Mouse (Mus musculus) lung, postnatal 25 days (tissue): ENCODE measurements around the gene Magix.
A peak's percentile ranks its signal among the peaks of the same experiment; 100 is the strongest.
"Not testable (repeated sequence)": the region's sequence is repeated elsewhere in the genome, so short reads cannot be mapped to it uniquely, and the experiment has no call there.

ENCODE experiments used
- DNase-seq: peaks from one replicate; pipeline ENCODE4 v3.0.0; 2022; ENCODE audit warnings: low spot score

Magix gene

DNA sequence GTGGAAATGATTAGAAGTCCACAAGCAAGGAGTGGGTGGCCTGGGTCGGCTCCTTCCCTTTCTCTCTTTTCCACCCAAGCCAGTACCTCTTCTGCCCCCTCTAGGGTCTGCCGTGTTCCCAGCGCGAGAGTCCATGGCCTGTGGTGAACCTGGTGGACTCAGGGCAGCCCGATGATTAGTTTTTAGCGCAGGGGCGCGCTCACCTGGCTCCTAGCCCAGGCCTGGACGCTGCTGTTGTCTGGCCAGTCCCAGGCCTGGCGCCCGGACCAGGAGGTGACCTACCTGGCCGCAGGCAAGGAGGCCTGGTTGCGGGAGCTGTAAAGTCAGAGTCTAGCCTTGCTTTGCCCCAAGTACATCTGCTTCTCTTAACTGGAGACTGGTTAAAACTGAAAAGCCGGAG, at the start of gene Magix:
Gene Magix, minus strand, starts transcription at position 388 of the 400 bp plus-strand sequence.
- no peak for DNase-seq

DNA sequence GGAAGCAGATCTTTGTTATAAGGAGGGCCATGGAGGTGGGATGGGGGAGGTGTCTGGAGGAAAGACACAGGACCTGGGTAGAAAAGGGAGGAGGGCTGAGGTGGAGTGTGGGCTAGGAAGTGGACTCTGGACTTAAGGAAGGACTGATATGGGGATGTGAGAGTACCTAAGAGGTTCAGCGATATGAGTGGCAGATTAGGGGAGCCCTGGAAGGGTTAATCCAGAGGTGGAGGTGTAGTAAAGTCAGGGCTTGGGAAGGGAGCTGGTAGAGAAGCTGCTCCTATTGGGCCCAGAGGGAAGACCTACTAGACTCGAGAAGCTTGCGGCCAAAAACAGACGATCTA, 47.8 kb upstream of the Magix start:
- no peak for DNase-seq

DNA sequence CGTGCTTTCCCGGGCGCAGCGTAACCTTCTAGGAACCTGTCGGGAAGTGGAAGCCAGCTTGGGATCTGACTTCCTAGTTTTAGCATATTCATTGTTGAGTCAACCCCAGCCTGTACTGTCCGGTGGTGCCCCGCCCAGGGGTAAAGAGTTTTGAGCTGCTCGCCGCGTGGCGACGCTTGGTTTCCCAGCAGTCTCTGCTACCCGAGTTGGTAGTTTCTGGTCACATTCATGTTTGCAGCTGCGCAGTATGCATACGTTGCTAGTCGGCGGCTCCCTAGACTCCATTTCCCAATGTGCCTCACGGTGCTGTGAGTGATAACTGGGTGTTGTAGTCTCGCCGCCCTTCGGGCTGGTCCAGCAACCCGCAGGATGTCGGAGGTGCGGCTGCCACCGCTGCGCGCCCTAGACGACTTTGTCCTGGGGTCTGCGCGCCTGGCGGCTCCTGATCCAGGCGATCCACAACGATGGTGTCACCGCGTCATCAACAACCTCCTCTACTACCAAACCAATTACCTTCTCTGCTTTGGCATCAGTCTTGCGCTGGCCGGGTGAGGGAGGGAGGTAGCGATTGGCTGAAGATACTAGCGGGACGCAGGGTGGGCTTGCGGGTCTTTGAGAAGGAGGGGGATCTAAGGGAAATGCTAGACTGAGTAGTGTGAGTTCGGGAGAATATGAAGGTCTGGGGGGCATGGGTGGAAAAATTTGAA, 47.3 kb upstream of the Magix start, which contains the start of gene Praf2:
Gene Praf2, plus strand, starts transcription at position 225 of the 707 bp plus-strand sequence.
- peak; percentile 84 for DNase-seq

DNA sequence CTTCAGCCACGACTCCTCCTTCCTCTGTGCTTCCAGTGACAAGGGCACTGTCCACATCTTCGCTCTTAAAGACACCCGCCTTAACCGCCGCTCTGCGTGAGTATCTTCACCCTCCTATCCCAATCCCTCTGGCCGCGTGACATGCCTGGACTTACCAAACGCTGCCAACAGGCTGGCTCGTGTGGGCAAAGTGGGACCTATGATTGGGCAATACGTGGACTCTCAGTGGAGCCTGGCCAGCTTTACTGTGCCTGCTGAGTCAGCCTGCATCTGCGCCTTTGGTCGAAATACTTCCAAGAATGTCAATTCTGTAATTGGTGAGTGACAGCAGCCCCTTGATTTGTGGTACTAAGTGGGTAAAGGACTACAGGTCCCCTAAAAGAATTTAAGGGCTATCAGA, 46.1 kb upstream of the Magix start:
- no peak for DNase-seq

DNA sequence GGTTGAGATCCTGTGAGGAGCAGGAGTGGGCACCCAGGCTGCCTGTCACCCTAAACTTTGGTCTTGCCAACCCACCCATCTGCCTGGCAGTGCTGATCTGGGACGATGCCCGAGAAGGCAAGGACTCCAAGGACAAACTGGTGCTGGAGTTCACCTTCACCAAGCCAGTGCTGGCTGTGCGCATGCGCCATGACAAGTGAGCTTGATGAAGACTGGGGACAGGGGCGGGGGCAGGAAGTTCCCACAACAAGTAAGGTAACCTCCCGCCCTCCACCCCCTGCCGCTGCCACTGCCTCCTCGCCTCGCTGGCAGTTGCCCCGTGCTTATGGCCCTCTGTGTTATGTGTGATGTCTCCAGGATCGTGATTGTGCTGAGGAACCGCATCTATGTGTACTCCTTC, 44.8 kb upstream of the Magix start:
- DNase-seq, result no peak

DNA sequence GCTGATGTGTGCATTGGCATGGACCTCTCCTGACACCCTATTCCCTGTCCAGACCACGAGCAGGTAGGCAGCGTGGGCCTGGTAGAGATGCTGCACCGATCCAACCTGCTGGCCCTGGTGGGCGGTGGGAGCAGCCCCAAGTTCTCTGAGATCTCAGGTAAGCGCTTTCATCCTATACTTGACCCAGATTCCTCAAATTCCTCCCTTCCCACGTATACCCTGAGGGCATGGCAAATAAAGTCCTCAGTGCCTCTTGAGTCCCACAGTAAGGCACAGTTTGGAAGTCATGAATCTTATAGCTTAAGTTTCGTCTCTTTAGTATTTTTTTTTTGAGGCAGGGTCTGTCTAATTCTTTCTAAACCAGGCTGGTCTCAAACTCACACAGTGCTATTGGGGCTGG, 43.1 kb upstream of the Magix start:
- peak; percentile 22 for DNase-seq

DNA sequence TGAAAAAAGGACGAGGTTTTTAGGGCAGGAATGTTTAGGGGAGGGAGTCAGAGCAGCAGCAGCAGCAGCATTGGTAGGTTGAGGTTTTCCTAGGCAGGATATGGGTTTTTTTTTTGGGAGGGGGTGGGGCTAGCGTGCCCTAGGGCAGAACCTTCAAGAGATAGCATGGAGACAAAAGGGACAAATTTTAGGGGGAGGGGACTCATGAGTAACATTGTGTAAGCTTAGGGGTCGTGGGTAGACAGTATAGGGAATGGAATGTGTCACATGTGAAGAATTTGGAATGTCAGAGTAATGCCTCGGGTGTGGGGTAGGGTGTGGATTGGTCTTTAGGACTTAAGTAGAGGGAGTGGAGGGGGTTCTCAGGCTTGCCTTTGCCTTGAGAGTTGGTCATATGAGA, 41.6 kb upstream of the Magix start:
- DNase-seq, result no peak

DNA sequence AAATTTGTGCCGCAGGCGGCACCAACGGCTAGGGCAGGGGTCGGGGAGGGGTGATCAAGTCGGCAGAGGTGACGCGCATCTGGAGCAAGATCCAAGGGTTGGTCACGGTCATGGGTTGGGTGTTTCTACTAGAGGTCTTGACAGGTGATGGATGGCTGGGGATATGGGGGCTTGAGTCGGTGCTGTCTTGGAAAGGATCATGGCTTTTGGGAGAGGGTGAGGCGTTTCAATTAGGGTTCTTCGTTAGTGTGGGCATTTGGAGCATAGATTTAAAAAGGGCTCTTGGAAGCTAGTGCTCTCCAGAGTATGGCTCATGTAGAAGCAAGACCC, 41.2 kb upstream of the Magix start:
- no peak for DNase-seq

DNA sequence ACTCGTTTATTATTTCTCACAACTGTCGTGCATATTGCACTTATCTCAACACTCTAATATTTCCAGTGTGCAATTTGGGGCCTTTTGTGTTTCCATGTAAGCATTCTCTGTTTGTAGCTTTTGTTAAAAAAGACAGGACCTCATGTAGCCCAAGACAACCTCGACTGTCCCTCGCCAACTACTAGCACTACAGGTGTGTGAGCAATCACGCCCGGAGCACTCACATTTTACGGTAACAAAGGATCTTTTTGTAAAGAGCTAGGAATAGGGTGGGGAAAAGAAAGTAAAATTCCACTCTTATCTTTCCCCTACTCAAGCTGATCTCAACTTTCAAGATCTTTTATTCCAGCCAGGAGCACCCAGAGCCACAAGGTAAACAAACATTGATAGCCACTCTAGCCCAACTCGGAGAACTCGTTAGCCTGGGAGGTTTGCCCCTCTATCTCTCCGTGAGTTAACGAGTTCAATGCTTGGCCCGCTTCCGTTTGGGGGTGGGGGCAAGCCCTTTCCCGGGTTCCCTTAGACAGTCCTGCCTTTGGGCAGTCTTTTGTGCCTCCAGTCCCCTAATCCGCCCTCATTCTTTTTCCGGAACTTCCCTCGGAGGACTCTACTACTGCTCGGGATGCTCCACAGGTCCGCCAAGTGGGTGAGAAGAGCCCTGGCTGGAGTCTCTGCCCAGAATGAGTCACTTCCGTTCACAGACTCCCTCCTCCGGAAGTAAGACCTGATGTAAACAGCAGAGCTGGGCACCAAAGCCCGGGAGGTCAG, 40.6 kb upstream of the Magix start, which contains the start of gene Gm45208:
Gene Gm45208, plus strand, starts transcription at position 732 of the 768 bp plus-strand sequence.
- DNase-seq, result peak; percentile 82

DNA sequence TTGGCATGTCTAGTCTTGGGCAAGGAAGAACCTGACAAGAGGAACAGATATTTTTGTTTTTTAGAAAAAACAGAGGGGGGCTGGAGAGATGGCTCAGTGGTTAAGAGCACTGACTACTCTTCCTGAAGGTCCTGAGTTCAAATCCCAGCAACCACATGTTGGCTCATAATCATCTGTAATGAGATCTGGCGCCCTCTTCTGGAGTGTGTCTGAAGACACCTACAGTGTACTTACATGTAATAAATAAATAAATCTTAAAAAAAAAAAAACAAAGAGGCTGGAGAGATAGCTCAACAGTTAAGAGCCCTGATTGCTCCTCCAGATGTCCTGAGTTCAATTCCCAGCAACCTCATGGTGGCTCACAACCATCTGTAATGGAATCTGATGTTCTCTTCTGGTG, 35.0 kb upstream of the Magix start:
- DNase-seq, result not testable (repeated sequence)

DNA sequence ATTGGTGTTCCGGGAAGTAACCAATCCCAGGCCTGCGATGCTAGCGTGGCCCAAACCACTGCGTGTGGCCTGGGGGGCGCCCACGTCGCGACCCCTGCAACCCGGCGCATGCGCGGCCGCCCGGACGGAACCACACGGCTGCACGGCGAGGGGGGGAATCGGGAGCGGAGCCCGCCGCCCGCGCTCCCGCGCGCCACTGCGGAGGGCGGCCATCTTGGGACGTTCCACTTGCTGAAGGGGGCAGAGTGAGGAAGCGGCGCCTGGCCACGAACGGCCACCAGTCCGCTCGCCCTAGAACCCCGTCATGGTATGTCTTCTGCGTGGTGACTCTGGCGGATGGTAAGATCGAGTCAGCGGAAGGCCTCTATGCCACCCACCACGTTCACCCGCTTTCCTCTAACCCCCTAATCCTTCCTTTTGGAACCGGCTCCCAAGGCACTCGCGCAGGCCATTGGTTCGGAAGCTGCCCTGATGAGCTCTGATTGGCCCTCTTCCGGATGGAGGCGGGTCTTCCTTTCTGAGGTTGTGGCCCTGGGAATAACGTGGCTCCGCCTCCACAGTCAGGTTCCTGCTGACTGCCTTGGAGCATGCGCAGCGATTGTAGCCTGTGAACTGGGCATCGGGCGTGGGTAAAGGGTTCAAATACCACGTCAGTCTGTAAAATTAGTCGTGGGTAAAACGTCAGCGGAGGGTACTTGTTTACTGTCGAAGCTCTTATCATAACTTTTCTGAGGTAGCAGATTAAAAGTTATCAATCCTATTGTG, 33.3 kb upstream of the Magix start, which contains the start of gene Wdr45:
Gene Wdr45, plus strand, starts transcription at position 199 of the 765 bp plus-strand sequence.
- DNase-seq, result peak; percentile 97

DNA sequence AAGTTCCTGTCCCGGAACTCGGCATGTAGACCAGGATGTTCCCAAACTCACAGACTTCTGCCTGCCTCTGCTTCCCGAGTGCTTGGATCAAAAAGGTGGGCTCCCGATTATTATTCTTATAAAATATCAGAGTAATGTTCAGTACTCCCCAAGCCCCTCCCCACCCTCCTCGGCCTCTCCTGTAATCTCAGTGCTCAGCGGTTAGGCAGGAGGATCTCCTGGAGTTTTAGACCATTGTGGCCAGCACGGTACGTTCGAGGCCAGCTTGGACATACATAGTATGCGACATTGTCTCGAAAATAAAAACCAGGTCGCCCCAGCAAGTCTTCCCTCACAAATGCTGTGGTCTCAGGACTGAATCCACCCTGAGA, 32.7 kb upstream of the Magix start:
- not testable (repeated sequence) for DNase-seq

DNA sequence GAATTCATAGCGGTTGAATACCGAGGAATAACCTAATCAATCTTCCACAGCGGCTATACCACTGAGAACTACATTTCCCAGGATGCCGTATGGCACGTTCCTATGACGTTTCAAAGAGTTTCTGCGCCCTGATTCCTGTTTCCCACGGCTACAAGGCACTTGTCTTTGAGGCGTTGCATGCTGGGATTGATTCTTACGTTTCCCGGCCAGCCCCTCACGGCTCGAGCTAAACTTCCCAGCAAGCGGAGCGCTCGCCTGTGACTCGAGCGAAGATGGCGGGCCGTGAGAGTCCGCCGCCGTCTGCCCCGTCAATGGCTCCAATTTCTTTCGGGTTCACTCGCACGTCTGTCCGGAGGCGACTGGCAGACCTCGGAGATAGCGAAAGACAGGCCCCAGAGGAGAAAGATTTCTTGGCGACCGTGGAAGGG, 15.9 kb upstream of the Magix start, which contains the start of gene Gpkow:
Gene Gpkow, plus strand, starts transcription at position 178 of the 428 bp plus-strand sequence.
- peak; percentile 92 for DNase-seq

DNA sequence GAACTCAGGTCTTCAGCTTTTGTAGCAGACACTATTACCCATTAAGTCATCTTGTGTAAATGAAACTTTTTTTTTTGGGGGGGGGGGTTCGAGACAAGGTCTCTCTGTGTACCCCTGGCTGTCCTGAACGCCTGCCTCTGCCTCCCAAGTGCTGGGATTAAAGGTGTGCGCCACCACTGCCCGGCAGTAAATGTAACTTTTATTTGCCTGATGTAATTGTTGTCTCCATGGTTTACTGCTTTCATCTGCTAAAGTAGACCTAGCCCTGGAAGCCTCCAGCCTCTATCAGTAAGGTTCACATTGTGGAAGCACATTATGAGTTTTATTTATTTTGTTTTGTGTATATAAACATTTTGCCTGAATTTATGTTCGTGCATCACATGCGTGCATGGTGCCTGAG, 15.5 kb upstream of the Magix start:
- DNase-seq, result no peak

DNA sequence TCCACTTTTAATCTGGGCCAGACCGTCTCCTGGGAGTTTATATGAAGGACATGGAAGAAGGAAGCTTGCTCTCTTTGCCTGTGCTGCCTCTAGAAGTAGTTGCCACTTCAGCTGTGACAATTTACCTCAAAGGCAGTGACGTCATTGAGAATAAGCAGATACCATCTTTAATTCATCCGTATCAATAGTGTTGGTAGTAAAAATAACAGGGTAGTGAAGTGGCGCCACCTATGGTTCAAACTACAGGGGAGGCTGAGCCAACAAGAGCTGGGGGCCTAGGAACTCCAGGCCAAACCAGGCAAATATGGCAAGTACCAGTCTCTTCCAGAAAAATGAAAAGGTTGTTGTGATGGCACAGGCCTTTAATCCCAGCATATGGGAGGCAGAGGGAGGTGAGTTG, 11.8 kb upstream of the Magix start:
- DNase-seq, result peak; percentile 48

DNA sequence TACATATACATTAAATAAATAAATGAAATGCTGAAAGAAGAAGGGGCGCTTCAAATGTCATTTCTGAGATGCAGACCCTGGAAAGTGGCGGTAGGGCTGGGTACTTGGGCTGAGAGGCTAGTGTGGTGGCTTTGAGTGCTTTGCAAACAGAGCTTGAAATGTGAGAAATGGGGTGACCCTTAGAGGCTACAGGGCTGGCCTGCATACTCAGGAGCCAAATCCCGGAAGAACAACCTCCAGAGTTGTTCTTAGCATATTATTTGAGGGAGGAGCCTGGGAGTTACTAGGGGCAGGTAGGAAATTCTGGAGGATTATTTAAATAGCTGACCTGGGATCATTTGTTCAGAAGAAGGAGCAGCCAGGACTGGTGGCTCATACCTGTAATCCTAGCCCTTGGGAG, 9.4 kb upstream of the Magix start:
- DNase-seq, result peak; percentile 55

DNA sequence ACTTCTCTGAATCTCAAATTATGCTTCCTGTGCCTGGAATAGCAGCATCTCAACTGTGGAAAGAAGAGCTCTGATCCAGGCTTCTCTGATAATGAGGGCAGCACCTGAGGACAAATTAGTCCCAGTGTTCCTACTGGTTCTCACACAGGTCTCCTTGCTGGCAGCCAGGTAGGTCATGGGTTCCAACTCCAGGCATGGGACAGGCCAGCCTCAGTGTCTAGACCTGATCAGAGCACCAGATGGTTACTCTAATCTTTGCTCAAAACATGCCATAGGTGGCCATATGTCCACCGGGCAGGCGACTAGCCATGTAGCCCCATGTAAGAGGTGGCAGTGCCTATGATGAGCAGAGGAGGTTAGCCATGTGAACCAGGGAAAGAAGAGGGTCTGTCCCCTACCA, 7.3 kb upstream of the Magix start:
- no peak for DNase-seq

DNA sequence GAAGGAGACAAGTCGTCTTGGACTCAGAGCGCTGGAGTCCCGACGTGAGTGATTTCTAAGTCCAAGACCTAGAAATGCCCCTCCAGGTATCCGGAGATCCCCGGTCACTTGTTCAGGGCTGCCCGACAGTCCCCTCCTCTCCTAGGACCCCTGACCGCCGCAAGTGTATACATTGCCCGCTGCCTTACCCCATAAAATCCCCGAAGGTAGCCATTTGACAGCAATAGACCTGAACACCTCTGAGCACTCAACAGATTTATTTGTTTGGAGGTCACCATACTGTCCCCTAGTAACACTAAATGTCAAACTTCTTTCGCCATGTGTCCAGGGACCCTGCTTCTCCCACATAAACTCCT, 1.0 kb downstream of the Magix start:
- no peak for DNase-seq

DNA sequence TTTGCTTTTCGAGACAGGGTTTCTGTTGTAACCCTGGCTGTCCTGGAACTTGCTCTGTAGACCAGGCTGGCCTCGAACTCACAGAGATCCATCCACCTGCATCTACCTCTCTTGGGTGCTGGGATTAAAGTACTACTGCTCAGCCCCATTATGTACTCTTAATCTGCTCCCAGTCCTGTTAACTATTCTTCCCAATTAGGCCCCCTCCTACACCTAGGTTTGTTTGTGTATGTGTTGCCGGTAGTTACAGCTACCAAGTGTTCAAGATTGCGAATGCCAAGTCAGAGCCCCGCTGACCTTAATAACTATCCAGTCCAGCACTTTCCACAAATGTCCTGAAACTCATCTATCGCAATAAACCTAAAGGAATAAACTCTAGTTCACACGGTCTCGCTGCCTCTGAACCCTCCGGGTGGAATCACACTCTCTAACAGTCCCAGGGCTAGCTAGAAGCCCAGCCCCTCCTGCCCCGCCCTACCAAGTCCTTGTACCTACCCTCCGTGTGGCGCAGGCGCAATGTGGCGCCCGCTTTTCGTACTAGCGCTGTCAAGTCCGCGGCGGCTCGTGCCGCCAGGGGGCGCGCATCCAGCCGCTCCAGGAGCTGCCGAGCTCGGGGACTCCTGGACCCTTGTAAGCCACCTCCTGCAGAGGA, 1.5 kb downstream of the Magix start:
- peak; percentile 91 for DNase-seq

DNA sequence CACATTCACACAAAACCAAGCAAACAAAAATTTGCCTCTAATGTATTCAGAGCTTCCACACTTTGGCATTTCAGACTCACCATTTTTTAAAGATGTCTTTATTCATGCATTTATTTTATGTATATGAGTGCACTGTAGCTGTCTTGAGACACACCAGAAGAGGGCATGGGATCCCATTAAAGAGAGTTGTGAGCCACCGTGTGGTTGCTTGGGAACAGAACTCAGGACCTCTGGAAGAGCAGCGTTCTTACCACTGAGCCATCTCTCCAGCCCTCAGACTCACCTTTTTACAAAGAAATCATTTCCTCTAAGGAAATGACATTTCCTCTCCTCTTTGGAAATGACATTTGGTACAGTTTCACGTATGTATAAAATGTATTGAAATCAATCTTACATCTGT, 2.1 kb downstream of the Magix start:
- no peak for DNase-seq

DNA sequence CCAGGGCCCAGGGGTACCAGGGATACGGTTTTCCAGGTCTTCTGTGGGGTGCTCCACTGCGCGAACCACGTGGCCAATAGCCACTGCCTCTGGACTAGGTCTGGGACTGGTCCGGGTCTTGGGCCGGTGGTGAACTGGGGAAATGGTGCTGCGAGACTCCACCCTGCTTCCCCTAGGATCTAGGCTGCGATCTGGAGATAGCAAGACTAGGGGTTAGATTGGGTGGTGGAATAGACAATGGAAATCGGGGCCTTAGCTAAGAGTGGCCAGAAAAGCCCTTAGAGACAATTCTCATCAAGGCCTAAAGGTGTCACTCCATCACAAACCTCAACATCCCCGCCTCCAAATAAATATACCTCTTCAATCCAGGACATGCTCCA, 6.1 kb downstream of the Magix start:
- DNase-seq, result no peak

DNA sequence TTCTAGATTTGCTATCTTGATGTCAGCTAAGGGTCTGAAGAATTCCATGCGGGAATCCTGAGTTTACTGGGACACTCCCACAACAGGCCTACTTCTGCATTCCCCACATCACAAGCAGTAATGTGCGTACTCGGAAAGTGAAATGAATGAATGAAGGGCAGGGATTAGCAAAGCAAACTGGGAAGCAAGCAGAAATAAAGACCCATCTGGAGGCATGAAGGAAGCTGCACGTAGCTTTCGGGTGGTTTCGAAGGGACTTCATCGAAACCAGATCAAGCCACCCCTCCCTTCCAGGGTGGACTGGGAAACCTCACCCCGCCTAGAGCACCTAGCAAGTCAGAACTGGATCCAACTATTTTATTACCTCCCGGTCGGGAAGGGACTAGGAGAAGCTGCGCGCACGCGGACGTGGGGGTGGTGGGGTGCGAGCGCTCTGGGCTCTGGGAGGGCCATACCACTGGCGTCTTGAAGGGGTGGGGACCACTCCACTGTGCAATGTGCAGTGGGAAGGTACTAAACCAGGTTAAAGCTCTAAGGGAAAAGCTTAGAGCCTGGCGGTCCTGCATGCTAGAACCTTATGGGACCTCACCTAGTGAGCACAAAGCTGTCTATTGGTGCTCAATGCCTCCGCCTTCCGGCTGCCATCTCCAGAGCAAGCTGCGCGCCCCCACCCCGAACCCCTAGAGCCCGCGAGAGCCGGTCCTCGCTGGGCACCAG, 6.6 kb downstream of the Magix start:
- no peak for DNase-seq
